Mouse (Mus musculus) heart, embryonic 15.5 days (tissue): ENCODE measurements at regions not wholly inside any gene's neighbourhood (a gene's known extent, or its start where the extent isn't known, plus 50 kb on each side); places are given as distances from the start of the nearest gene placed in this dataset.
A peak's percentile ranks its signal among the peaks of the same experiment; 100 is the strongest.

ENCODE experiments used
- ATAC-seq: fragments of 200-750 bp; cut with Nextera tagmentation; replicated peaks from 2 replicates; pipeline ENCODE4 v1.8.0; 2017; ENCODE audit warnings: low read depth, moderate TSS enrichment; ENCODE audit not compliant: insufficient number of reproducible peaks, insufficient read depth, low FRiP score
- H3K27ac ChIP-seq: fragments of 300-500 bp; sonication (generic); 2 replicates; pipeline ENCODE4 v1.5.1; 2015; ENCODE audit warnings: mild to moderate bottlenecking, inconsistent platforms
- H3K27me3 ChIP-seq: fragments of 300-500 bp; sonication (generic); 2 replicates; pipeline ENCODE4 v1.6.1; 2015; ENCODE audit warnings: inconsistent platforms
- H3K36me3 ChIP-seq: fragments of 300-500 bp; sonication (generic); 2 replicates; pipeline ENCODE4 v1.6.1; 2015; ENCODE audit warnings: mild to moderate bottlenecking, inconsistent platforms
- H3K4me1 ChIP-seq: fragments of 300-500 bp; sonication (generic); replicated peaks from 2 replicates; pipeline ENCODE4 v1.6.1; 2015; ENCODE audit warnings: inconsistent platforms
- H3K4me2 ChIP-seq: fragments of 300-500 bp; sonication (generic); 2 replicates; pipeline ENCODE4 v1.6.1; 2015; ENCODE audit warnings: inconsistent platforms, mild to moderate bottlenecking, moderate library complexity
- H3K4me3 ChIP-seq: fragments of 300-500 bp; sonication (generic); 2 replicates; pipeline ENCODE4 v1.5.1; 2015; ENCODE audit warnings: mild to moderate bottlenecking, inconsistent platforms
- H3K9ac ChIP-seq: fragments of 300-500 bp; sonication (generic); 2 replicates; pipeline ENCODE4 v1.6.1; 2015; ENCODE audit warnings: mild to moderate bottlenecking, inconsistent platforms
- H3K9me3 ChIP-seq: fragments of 300-500 bp; sonication (generic); replicated peaks from 2 replicates; pipeline ENCODE4 v1.6.1; 2016; ENCODE audit warnings: inconsistent platforms
- WGBS: fragments of 180-500 bp; shearing (Covaris S2); methylation state at CpG from one replicate; pipeline ENCODE4 v1.1.7; 2015; ENCODE audit warnings: mixed read lengths; 5-methylcytosine and 5-hydroxymethylcytosine counted together

- Histone ChIP-seq H3K9me3 (no peaks in the 10 kb centered on the region), H3K4me3 (no peak overlapping the region), H3K36me3 (no peaks in the 10 kb centered on the region), H3K4me1 (peaks cover 4% of the 10 kb centered on the region), H3K9ac (no peak overlapping the region), H3K27me3 (no peaks in the 10 kb centered on the region), H3K27ac (no peak overlapping the region), H3K4me2 (no peak overlapping the region)
- WGBS, result 86% methylated on average over 9 of the region's 9 CpGs
- no peak for ATAC-seq
Observed at GRCm38 (mm10) chr19:54099292-54099691, 55.3 kb downstream of the Adra2a start.

GRCm38 (mm10) chr19:54099769-54100168 lies 55.8 kb downstream of the Adra2a start:
- H3K27ac ChIP-seq, result no peak overlapping the region
- H3K9ac ChIP-seq, result no peak overlapping the region
- WGBS, result 66% methylated on average over 6 of the region's 6 CpGs
- no peaks in the 10 kb centered on the region for H3K36me3 ChIP-seq
- H3K4me3 ChIP-seq, result no peak overlapping the region
- H3K9me3 ChIP-seq, result no peaks in the 10 kb centered on the region
- H3K4me1 ChIP-seq, result no peaks in the 10 kb centered on the region
- no peak overlapping the region for H3K4me2 ChIP-seq
- no peaks in the 10 kb centered on the region for H3K27me3 ChIP-seq
- ATAC-seq, result no peak

- WGBS, result 58% methylated on average over 3 of the region's 3 CpGs
Observed at GRCm38 (mm10) chr19:54106571-54106970, 62.6 kb downstream of the Adra2a start.

GRCm38 (mm10) chr19:54107103-54107821 lies 63.3 kb downstream of the Adra2a start:
- H3K4me1 ChIP-seq, result no peaks in the 10 kb centered on the region
- no peaks in the 10 kb centered on the region for H3K9me3 ChIP-seq
- no peak overlapping the region for H3K27ac ChIP-seq
- no peak for ATAC-seq
- H3K36me3 ChIP-seq, result no peaks in the 10 kb centered on the region
- 51% methylated on average over 13 of the region's 13 CpGs for WGBS
- H3K9ac ChIP-seq, result no peak overlapping the region
- no peaks in the 10 kb centered on the region for H3K27me3 ChIP-seq
- H3K4me2 ChIP-seq, result no peak overlapping the region
- H3K4me3 ChIP-seq, result no peak overlapping the region

More at GRCm38 (mm10) chr19:54106571-54106970, 62.6 kb downstream of the Adra2a start:
- H3K4me3 ChIP-seq, result no peak overlapping the region
- no peaks in the 10 kb centered on the region for H3K36me3 ChIP-seq
- no peak overlapping the region for H3K9ac ChIP-seq
- H3K4me2 ChIP-seq, result no peak overlapping the region
- H3K27me3 ChIP-seq, result no peaks in the 10 kb centered on the region
- no peaks in the 10 kb centered on the region for H3K4me1 ChIP-seq
- ATAC-seq, result no peak
- H3K27ac ChIP-seq, result no peak overlapping the region
- no peaks in the 10 kb centered on the region for H3K9me3 ChIP-seq

GRCm38 (mm10) chr19:54110080-54110479 lies 66.1 kb downstream of the Adra2a start:
- Histone ChIP-seq H3K4me3 (no peak overlapping the region), H3K36me3 (no peaks in the 10 kb centered on the region), H3K4me1 (0 out of 2 replicates have a peak, but pooled peaks cover 4% of the 10 kb centered on the region), H3K27me3 (0 out of 2 replicates have a peak, but pooled peaks cover 4% of the 10 kb centered on the region), H3K9ac (no peak overlapping the region), H3K9me3 (no peaks in the 10 kb centered on the region), H3K27ac (no peak overlapping the region), H3K4me2 (no peak overlapping the region)
- no peak for ATAC-seq
- WGBS, result 76% methylated on average over 6 of the region's 6 CpGs

- ATAC-seq, result no peak
- no peak overlapping the region for H3K9ac ChIP-seq
- H3K9me3 ChIP-seq, result no peaks in the 10 kb centered on the region
- H3K4me3 ChIP-seq, result no peak overlapping the region
- no peaks in the 10 kb centered on the region for H3K36me3 ChIP-seq
- 0 out of 2 replicates have a peak, but pooled peaks cover 4% of the 10 kb centered on the region for H3K27me3 ChIP-seq
- 0 out of 2 replicates have a peak, but pooled peaks cover 4% of the 10 kb centered on the region for H3K4me1 ChIP-seq
- 69% methylated on average over 3 of the region's 3 CpGs for WGBS
- no peak overlapping the region for H3K27ac ChIP-seq
- no peak overlapping the region for H3K4me2 ChIP-seq
Observed at GRCm38 (mm10) chr19:54112691-54113090, 68.7 kb downstream of the Adra2a start.

GRCm38 (mm10) chr19:54113421-54113820 lies 69.5 kb downstream of the Adra2a start:
- Histone ChIP-seq H3K4me1 (0 out of 2 replicates have a peak, but pooled peaks cover 4% of the 10 kb centered on the region), H3K4me3 (no peak overlapping the region), H3K4me2 (no peak overlapping the region), H3K9me3 (no peaks in the 10 kb centered on the region), H3K36me3 (no peaks in the 10 kb centered on the region), H3K9ac (no peak overlapping the region), H3K27me3 (0 out of 2 replicates have a peak, but pooled peaks cover 4% of the 10 kb centered on the region), H3K27ac (no peak overlapping the region)
- 66% methylated on average over 6 of the region's 6 CpGs for WGBS
- no peak for ATAC-seq

GRCm38 (mm10) chr19:54114588-54115317 lies 70.8 kb downstream of the Adra2a start:
- no peaks in the 10 kb centered on the region for H3K9me3 ChIP-seq
- peak overlapping the region; percentile 70 for H3K4me2 ChIP-seq
- H3K9ac ChIP-seq, result peak overlapping the region; percentile 45
- H3K4me3 ChIP-seq, result peak overlapping the region; percentile 64
- H3K27ac ChIP-seq, result no peak overlapping the region
- H3K27me3 ChIP-seq, result 0 out of 2 replicates have a peak, but pooled peaks cover 4% of the 10 kb centered on the region
- no peak for ATAC-seq
- H3K36me3 ChIP-seq, result no peaks in the 10 kb centered on the region
- H3K4me1 ChIP-seq, result 0 out of 2 replicates have a peak, but pooled peaks cover 4% of the 10 kb centered on the region
- WGBS, result 12% methylated on average over 22 of the region's 22 CpGs

GRCm38 (mm10) chr19:54115335-54115734 lies 71.4 kb downstream of the Adra2a start:
- Histone ChIP-seq H3K4me2 (peak overlapping the region; percentile 70), H3K9ac (peak overlapping the region; percentile 45)

GRCm38 (mm10) chr19:54116829-54117228 lies 72.9 kb downstream of the Adra2a start:
- Histone ChIP-seq H3K27me3 (0 out of 2 replicates have a peak, but pooled peaks cover 4% of the 10 kb centered on the region), H3K4me3 (no peak overlapping the region), H3K9ac (no peak overlapping the region), H3K9me3 (no peaks in the 10 kb centered on the region), H3K36me3 (no peaks in the 10 kb centered on the region), H3K4me2 (no peak overlapping the region), H3K27ac (no peak overlapping the region), H3K4me1 (0 out of 2 replicates have a peak, but pooled peaks cover 4% of the 10 kb centered on the region)
- 75% methylated on average over 4 of the region's 4 CpGs for WGBS
- no peak for ATAC-seq

More at GRCm38 (mm10) chr19:54115335-54115734, 71.4 kb downstream of the Adra2a start:
- no peak overlapping the region for H3K27ac ChIP-seq
- H3K9me3 ChIP-seq, result no peaks in the 10 kb centered on the region
- 0 out of 2 replicates have a peak, but pooled peaks cover 4% of the 10 kb centered on the region for H3K27me3 ChIP-seq
- no peaks in the 10 kb centered on the region for H3K36me3 ChIP-seq
- peak overlapping the region; percentile 64 for H3K4me3 ChIP-seq
- 0 out of 2 replicates have a peak, but pooled peaks cover 4% of the 10 kb centered on the region for H3K4me1 ChIP-seq
- no peak for ATAC-seq
- WGBS, result 56% methylated on average over 4 of the region's 4 CpGs

GRCm38 (mm10) chr19:54117676-54118075 lies 73.7 kb downstream of the Adra2a start:
- WGBS, result 72% methylated on average over 11 of the region's 11 CpGs
- Histone ChIP-seq H3K4me1 (0 out of 2 replicates have a peak, but pooled peaks cover 4% of the 10 kb centered on the region), H3K27me3 (0 out of 2 replicates have a peak, but pooled peaks cover 4% of the 10 kb centered on the region), H3K4me2 (no peak overlapping the region), H3K27ac (no peak overlapping the region), H3K4me3 (no peak overlapping the region), H3K9ac (no peak overlapping the region), H3K36me3 (no peaks in the 10 kb centered on the region), H3K9me3 (no peaks in the 10 kb centered on the region)
- no peak for ATAC-seq
